Mouse (Mus musculus) MEL-GATA-1-ER (cell line): ENCODE measurements at regions not wholly inside any gene's neighbourhood (a gene's known extent, or its start where the extent isn't known, plus 50 kb on each side); places are given as distances from the start of the nearest gene placed in this dataset.

Experiments used
- DNase-seq: peaks from one replicate; pipeline ENCODE4 v3.0.0-alpha.2; 2012; ENCODE audit warnings: low read depth; ENCODE audit errors: extremely low read depth

DNA sequence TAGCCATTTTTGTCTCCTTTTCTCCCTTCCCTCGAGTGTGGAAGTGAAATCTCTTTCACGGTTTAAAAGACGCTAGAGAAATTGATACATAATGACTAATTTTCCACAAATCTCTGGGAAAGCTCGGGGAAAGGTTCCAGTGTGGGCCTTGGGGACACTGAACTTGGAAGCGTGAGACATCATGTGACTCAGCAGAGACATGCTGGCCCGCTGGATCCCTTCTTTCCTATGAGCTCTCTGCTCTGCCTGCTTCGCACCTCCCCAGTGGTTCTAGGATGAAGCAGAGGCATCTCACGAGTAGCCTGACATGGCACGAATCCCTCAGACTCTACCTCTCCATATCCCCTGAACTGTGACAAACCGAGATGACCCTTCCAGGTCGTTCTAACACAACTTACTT, 206.2 kb downstream of the Rnd3 start:
- DNase-seq = no peak

DNA sequence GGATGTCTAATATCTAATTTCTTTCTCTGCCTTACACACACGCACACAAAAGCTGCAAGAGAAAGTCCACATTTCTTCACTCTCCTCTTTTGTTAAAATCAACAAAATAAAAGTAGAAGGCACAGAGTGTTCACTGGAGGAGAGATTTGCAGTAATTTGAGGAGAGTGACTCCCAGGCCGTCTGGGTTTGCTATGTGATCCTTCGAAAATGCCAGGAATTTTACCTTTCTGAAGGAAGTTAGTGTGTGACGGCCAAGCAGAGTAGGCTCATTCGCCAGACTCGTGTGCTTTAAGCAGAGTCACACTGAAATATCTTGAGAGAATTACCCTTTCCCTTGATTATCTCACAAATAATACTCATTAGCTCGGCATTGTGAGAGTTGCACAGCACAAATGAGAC, 216.0 kb downstream of the Rnd3 start:
- DNase-seq = no peak

DNA sequence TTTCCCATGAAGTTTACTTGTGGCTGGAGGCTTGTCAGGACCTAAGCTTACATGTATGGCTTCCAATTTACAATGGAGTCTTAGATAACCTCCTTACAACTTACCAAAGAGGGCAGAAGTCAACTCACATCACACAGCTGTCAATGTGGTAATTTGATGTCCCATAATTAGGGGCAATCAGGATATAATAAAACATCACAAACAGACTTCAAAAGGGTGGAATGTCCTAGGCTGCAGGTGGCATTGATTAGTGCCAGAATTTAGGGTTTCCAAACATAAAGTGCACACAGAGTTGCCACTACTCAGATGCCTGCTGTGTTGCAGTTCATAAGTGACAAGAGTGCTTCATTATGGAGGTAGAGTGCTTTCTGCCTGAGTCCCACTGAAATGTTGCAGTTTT, 227.9 kb downstream of the Rnd3 start:
- DNase-seq = no peak

DNA sequence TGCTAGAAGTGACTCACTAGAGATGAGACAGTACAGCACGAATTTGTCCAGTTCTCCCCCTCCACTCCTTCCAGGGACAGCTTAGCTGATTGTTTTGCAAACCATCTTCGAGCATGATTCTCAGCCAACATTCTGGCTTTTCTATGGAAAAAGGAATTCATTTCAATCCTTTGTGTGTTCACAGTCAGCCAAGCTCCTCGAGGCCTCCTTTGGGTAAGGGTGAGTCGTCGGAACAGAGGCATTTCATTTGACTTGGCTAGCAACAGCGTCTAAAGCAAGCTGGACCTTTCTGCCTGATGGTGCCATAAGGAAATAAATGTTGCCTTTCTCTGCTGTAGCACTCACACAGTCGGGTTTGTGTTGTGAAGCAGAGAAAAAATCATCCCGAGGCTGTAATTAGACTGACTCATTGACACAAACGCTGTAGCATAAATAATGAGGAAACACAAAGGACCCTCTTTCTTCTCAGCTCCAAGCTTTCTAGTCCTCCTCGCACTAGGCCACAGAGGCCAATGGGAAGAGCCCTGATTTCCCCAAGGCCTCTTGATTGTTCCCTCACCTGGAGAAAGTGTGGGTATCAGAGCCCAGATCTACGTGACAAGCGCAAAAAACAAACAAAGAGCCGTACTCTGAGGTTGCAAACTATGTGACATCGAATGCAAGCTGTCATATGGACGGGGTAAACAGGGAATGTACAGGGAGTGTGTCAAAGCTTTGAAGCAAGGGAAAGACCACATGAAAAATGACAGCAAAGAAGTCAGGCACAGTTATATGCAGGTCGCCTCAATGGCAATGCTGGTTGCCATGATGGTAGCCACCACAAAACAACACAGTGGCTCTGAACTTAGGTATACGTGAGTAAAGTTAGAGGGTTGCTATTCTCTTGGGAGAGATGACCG, 232.3 kb downstream of the Rnd3 start:
- no peak for DNase-seq

DNA sequence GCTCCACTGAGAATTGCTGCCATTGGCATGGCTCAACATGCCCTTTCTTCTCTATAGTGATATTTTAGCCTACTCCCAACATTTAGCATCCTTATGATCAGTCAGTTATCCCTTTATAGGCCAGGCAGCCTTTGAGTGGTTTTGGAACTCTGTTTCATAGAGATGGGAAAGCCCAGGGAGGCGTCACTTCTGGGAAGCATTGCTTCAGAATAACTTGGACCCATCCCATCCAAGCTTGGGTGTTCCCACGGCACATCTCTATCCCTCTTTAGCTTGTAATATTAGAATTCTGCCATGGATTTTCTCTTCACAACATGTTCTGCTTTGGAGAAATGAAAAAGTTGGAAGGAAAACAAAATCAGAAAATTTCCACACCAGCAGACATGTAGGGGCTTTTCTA, 233.8 kb downstream of the Rnd3 start:
- no peak for DNase-seq

DNA sequence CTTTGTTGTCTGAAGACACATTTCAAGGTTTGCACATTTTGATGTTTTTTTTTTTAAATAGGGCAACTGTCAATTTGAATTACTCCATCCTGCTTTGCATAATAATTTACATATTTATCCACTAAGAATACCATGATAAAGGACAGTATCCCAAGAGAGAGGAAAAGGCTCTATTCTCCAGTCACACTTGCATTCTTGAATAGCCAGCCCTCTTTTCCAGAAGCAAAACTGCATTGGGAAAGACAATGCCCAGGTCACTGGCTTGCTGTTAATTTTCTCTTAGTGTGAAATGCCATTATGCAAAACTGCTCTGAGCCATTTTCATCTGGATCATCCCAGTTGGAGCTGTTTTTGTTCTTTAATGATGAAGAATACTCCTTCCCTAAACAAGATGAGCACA, 234.7 kb downstream of the Rnd3 start:
- DNase-seq = no peak

DNA sequence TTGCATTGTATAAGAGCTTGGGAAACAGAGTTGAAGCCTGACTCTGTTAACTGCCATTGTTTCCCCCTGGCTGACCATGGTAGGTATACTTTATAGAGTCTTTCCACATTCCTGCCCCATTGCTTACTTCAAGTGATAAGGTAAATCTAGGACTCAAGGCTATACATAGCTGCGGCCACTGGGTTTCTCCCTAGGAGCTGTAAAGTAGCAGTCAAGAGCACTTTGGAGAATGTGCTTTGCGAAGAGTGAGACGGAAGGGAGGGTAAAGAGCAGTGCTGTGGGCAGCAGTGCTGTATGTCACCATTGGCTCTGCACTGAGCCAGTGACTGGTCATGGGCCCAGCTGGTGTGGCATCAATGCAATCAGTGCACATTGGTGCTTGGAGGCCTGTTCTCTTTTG, 240.1 kb downstream of the Rnd3 start:
- no peak for DNase-seq

DNA sequence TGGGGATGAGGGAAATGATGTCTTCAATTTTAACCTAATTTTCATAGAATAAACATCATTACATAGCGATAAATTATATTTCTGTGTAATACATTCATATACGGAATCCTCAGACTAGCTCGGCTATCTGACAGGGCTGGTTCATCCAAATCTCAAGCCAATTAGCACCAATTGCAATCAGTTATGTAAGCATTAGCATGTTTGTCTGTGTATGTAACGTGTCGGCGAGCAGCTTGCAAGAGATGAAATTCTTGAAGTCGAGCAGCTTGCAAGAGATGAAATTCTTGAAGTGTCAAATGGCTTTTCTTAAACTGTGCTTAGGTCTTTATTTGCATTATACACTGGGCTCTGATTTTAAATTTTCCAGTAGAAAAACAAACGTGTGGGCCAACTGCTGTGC, 246.2 kb downstream of the Rnd3 start:
- DNase-seq = no peak

DNA sequence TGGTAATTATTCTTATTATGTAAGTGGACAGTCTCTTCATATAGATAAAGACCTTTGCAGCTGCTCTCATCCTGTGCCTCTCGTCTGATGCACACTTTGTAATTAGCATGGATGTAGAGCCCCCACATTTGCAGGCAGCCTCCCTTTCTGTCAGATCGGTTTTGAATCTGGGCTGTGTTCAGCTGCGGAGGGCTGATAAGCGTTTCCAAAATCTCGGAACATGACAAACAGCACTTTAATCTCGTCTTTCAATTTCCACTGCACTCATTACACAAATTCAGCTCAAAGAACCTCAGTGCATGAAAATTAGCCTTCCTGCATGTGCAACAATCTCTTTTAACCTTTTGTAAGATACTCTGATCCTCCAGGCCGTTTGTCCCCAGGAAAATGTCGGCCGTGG, 246.7 kb downstream of the Rnd3 start:
- no peak for DNase-seq

DNA sequence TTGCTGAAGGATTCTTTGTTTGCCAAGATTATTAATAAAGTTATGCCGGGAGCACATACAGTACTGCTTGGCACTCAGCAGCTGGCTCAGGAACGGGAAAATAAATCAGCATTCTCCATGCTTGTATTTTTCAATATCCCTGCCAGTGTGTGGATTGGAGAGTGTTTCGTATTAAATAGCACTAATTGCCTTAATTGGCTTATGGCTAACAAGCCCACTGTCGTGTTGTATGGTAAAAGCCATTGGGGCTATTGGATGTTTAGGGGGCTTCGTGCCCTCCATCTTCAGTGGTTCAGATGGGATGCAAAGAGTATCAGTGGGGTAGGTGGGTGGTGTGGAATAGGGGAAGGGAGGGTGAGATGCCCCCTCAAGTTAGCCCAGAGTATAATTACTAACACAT, 259.9 kb downstream of the Rnd3 start:
- no peak for DNase-seq

DNA sequence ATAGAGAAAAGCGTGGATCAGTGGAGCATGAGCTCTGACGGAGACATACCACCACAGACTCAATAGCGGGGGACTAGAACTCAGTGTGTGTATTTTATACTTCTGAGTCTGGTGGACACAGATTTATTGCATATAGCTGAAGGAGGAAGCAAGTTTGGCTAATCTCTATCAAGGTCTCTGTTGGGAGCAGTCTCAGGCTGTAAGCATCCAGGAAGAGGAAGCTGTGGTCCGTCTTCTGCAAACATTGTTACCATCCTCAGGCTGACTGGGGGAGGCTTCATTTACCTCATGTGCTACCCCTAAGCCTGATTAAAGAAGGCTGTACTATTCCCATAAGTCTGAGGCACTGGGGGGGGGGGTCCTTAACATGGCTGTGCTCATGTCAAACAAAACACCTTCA, 261.0 kb downstream of the Rnd3 start:
- no peak for DNase-seq

DNA sequence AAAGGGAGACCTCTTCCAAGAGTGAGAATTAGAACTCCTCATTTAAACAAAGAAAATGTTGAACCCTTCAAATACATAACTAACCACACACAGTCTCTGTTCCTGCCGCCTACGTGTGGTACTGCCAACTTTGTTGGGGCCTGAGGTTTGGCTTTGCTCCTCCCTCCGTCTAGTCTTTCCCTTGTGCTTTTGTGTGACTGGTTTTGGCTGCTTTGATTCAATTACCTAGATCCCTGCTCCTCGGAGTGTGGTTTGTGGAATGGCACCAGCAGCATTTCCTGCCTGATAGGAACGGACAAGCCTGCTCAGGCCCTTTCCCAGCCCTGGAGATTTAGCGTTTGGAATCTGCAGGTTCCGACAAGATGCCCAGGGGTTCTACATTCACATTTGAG, 263.0 kb downstream of the Rnd3 start:
- no peak for DNase-seq

DNA sequence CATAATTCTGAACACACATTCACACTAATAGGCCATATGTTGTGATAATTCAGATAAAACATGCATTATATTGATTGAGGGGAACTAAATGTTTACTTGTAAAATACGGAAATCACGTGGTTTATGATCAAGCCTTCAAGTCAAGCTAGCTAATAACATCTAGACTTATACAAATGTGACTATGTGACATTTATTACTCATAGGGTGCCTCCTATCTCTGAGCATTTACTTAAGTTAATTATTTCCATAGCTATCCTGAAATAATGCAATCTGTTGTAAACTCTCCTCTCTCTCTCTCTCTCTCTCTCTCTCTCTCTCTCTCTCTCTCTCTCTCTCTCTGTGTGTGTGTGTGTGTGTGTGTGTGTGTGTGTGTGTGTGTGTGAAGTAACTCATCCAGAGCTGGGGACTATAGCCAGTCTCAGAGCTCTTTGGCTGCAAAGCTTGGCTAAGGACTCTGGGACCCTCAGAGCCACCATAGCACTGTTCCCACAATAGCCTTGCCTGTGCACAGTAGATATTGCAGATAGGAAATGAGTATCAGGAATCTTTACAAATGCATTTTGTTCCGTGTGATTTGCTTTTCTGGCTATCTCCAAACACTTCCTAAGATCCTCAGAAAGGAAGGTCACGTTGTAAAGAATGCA, 263.5 kb downstream of the Rnd3 start:
- DNase-seq = no peak

DNA sequence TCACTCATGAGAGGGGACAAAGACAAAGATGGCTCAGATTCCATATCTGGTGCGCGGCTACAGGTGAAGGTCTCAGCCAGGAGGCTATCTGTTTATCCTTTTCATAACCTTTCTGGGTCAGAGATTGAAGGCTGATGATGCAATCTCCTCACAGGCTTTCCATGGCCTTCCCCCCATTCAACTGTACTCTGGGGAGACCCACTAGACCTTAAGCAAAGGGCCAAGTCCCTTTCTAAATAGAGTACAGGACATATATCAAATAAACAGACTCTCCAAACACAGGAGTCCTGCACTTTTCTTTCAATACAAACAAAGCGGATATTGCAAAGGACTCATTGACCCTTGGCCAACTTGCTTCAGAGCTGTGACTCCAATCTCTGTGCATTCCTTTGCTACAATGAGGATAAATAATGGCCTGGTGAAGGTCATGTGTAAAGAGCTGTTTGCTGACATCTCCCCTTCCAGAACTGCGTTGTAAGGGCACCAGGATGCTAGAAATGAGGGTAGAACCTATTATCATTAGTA, 267.3 kb downstream of the Rnd3 start:
- no peak for DNase-seq

DNA sequence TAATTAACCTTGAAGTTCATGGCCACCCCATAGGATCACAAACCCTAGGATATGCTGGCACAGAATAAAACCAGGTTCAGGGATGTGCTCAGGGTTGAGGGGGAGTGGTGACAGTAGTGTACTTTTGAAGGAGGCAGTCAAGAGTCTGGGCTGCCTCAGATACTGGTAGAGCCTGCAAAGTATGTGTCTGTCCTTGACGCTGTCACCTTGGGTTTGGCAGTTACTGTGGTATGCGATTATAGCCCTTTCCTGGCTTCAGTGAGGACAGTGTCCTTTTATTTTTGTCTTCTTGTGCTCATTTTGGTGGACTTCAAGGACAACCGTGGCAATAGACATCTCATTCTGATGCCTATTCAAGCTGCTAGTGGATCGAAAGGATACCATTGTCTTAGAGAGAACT, 268.1 kb downstream of the Rnd3 start:
- DNase-seq = no peak

DNA sequence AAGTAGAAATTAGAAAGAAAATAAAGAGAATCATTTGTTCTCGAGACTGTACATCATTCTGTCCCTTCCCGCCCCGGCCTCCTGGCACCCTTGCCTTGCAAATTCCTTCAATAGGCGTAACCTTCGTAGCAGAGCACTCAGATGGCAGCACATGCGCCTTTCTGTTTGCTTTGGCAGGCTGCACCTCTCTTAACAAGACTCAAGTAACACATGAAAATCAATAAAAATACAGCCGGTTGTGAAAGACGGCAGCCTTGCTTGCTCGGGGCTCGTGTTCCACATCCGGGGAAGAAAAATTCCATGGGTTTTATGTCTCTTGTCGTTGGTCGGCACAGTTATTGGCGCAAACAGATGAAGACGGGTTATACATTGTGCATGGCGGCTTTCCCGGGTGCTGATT, 271.2 kb downstream of the Rnd3 start:
- DNase-seq = no peak

DNA sequence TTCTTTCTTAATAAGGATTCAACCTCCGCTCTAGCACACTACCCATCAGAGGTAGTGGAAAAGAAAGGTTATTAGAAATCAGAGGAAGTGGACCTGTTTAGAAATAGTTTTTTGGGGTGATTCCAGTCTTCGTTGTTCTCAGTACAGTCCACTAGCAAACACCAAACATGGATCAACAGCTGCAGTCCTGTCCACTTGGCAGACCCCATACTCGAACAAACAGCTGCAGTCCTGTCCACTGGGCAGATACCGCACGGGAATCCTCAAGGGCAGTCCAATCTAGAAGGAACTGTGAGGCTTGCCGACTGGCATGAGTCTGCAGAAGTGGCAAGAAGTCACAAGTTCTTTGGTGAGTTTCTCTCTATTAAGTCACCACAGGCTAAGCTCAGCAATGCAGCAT, 273.8 kb downstream of the Rnd3 start:
- no peak for DNase-seq

DNA sequence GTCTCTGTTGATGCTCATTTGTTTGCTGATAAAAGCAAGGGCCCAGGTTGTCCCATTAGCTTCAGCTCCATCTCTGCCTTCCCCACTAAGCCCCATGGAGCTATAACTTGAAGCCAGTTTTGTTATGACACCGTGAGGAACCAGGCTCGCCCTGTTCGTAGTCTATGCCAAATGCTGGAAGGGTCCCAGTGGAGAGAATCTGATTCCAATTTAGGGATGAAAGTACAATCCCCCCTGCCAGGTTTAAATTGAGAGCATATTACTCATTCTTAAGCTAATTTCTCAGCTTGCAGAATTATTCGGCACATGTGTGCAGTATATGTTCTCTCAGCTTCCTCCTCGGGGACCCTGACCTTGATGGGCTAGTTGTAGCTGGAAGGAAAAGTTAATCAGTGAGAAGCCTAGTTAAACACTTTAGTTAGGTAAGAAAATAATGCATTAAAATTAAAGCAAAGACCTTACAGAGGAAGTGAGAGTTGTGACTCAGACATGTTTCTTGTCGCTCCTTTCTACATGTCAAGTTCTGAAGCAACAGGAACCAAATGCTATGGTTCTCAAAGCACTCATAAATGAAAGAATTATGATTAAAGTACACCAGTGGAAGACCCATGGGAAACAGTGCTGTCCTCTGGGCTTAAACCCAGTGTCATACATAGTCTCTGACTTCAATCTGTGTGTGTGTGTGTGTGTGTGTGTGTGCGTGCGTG, 295.2 kb downstream of the Rnd3 start:
- DNase-seq = no peak

DNA sequence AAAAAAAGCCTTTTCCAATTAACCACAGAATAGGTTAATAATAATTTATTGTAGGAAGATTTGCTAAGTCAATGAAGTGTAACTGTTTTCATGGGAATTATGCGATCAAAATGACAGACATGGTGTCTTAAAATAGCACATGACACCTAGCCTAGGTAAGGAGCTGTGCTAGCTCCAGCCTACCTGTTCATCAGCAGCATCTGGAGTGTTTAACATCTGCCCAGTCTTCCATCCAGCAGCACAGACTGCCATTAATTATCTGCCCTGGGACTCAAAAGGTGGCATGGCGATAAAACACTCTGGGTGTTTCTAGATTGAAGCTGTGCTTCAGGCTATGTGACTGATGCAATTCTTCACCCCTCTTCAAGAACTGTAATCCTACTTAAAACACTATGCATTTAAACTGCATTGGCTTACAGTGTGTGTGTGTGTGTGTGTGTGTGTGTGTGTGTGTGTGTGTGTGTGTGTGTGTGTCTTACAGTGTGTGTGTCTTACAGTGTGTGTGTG, 296.4 kb downstream of the Rnd3 start:
- no peak for DNase-seq

DNA sequence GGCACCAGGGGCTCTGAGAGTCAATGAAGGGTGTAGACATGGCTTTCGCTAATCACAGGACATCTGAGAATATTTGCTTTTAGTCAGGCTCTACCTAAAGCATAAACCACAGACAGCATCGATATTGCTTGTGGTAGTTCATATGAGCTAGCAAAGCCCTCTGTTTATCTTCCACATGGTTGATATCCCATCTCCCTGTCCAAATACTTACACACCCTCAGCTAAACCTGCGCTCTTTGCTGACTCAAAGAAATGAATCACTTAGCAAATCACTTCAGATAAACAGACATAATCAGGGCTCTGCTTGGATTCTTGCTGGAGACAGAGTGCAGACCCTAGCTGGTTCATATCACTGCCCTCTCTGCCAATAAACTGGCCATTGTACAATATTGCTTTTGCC, 298.8 kb downstream of the Rnd3 start:
- DNase-seq = no peak

DNA sequence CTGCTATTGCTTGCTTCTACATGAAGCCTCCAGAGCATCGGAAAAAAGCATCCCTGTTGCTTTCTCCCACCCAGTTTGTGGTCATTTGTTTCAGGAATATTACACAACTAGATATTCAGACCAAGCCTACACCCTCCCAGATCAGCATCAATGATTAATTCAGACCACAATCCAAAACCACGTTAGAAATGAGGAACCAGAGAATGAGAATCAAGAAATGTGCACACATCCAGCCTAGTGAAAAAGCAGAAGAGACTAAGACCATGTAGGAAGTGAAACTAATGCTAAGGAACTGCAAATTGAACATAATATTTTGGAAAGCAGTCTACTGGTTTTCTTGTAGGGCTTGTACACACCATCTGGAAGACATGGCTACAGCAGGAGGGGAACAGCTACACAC, 307.0 kb downstream of the Rnd3 start:
- peak; percentile 73 for DNase-seq
